Mouse (Mus musculus): ENCODE data around the gene Alpl.

- TF ChIP-seq CTCF (conservative IDR thresholded peaks at IDR 0.05; ENCODE audit: low read length) = no peak
- no peak for TF ChIP-seq POU5F1 (IDR thresholded peaks at IDR 0.05; ENCODE audit: borderline replicate concordance, low read length)
Measured at GRCm38 (mm10) chr4:137781949-137782348, 14.2 kb downstream of the Alpl start.

Measured in E14TG2a.4 (cell line).